Mouse (Mus musculus): ENCODE data around the gene Atf7.

Atf7 gene

GRCm38 (mm10) chr15:102498322-102498721, 126.9 kb downstream of the Atf7 start:
- no peak for DNase-seq (ENCODE audit: low spot score)

DNA sequence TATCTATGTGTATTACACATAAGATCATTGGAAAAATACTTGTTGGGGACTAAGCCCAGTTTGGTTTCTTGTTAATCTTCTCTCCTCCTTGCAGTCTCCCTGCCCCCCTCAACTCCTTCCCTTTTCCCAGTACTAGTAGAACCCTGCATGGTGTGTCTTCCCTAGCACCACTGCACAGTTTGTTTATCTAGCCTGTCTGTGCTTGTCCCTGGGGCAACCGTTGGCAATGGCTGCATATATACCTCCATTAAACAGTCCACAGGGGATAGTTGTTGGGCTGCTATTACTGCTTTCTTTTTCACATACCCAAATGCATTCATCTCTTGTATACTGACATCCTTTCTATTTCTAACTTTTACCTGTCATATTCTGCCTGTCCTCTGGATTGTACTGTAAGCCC, 137.6 kb downstream of the Atf7 start:
- no peak for DNase-seq (ENCODE audit: low spot score)

GRCm38 (mm10) chr15:102485853-102486252, 139.4 kb downstream of the Atf7 start:
- DNase-seq (ENCODE audit: low spot score): no peak

DNA sequence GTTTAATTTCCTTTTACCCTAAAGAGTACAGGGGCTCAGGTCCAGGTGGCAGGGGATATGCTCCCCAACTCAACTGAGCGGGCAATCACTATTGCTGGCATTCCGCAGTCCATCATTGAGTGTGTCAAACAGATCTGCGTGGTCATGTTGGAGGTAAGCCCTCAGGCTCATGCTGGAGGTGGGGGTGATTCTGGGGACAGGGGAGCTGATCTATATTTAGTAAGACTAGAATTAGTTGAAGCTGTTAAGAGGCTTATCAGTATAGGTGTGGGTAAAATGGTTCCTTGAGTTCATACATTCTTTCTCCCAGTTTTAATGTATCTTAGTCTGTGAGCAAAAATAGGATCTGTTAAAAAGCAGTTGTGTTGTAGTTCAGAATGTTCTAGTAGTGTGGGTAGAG, 142.1 kb downstream of the Atf7 start:
- no peak for DNase-seq (ENCODE audit: low spot score)

Measured in MN1 (cell line).